Mouse (Mus musculus): ENCODE results near the gene Ruvbl2.

DNA sequence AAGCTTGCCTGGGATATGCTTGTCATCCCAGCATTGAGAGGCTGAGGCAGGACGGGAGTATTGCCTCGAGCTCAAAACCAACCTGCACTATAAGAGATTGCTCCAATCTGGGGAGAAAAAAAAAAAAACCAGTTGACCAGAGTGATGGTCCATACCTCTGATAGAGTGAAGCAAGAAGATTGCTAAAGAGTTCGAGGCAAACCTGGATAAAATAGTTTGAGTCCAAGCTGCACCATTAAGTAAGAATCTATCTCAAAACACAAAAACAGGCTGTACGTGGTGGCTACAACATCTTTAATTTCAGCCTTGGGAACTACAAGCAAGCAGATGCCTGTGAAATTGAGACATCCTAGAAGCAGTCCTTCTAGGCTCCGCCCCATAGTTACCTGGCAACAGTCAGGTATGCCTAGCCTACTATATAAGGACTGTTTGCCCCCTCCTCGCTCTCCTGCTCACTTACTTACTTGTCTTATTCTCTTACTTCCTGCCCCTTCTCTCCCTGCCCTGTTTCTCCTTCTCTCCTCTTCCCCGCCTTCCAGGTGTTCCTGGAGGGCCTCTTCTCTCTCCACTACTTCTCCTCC is 29.3 kb upstream of the Ruvbl2 start:
- TF ChIP-seq POLR2A (IDR thresholded peaks at IDR 0.05; ENCODE audit: low read depth, low read length) (no peak), CTCF (conservative IDR thresholded peaks at IDR 0.05; ENCODE audit: insufficient read depth, insufficient read length, low read depth, low read length) (no peak)

Measured in kidney, adult 2 months (tissue).